Mouse (Mus musculus) megakaryocyte progenitor cell, adult 5-6 weeks (primary cell): ENCODE data around the gene Olfr1513. TPM values are rescaled to one million over a fixed set of nuclear protein-coding genes. Genes with fewer than 3 reads are reported as not detected.

Experiments
- ATAC-seq: replicated peaks from 2 replicates; pipeline ENCODE4 v1.8.0; 2016; ENCODE audit warnings: mild to moderate bottlenecking, moderate TSS enrichment, inconsistent platforms; ENCODE audit not compliant: poor library complexity
- total RNA-seq, 2 experiments: library from RNA; stranded (forward) in 1 of 2; stranded (reverse) in 1 of 2; fragments of 157-497, 149-512 nt in 1 of 2; fragments of 200-1000 nt in 1 of 2; gene quantifications; 2 replicates each; pipeline versions ENCODE4 v1.2.3 to v1.2.4; 2015 to 2017

Gene Olfr1513
- not detected in 2 replicates for total RNA-seq (2015)
- not detected in 2 replicates for total RNA-seq (2017)

GRCm38 (mm10) chr14:52356308-52356707 lies at the start of gene Olfr1513:
TSS of gene Olfr1513 (minus strand) at chr14:52356408.
- ATAC-seq = no peak

GRCm38 (mm10) chr14:52397279-52397678 lies 41.1 kb upstream of the Olfr1513 start, which contains the start of gene Olfr1511:
TSS of gene Olfr1511 (minus strand) at chr14:52397379.
- no peak for ATAC-seq

DNA sequence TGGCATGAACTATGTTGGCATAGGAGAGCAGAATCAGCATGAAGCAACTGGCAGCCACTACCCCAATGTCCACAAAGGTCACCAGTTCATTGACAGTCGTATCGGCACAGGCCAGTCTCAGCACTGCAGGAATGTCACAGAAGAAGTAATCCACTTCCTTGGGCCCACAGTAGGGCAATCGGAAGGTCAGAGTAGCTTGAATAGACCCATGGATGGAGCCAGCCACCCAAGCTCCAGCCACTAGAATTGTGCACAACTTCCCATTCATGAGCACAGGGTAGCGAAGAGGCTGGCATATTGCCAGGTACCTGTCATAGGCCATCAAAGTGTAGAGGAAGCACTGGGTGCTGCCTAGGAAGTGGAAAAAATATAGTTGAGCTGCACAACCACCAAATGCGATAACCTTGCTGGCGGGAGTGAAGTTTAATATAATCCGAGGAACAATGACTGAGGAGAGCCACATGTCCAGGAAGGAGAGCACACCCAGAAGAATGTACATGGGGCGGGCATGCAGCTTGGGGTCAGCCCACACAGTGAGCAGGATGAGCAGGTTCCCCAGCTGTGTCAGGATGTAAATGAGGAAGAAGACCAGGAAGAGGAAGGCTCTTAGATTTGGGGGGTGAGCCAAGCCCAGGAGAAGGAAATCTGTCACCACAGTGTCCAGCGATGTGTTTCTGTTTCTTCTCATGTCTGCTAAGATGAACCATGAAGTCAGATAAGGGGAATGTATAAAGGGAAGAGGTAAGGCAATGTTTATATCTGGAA lies 34.1 kb upstream of the Olfr1513 start:
- ATAC-seq = peak; percentile 88

DNA sequence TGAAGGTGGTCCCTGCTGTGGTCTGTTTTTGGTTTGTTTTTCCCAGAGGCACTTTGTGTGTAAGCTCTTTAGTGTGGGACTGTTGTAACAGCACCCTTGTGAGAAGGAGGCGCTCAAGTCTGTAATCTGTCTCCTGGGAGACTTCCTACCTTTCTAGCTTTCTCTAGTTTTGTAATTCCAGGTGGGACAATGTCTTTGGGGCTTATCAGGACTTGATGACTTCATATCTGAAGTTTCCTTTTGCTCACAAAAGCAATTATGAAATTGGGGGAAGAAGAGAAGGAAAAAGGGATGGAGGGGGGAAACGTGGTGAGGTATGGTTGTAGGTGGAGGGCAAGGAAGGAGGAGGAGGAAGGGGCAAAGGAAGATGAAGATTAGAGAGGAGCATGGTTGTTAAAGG lies 22.9 kb upstream of the Olfr1513 start, which contains the start of gene Olfr1512:
Gene Olfr1512, minus strand, starts transcription at position 101 of the 400 bp plus-strand sequence.
- no peak for ATAC-seq

- no peak for ATAC-seq
These were observed 12.5 kb upstream of the Olfr1513 start for GRCm38 (mm10) chr14:52368741-52369140.

GRCm38 (mm10) chr14:52339512-52339852 lies 16.7 kb downstream of the Olfr1513 start:
- no peak for ATAC-seq

DNA sequence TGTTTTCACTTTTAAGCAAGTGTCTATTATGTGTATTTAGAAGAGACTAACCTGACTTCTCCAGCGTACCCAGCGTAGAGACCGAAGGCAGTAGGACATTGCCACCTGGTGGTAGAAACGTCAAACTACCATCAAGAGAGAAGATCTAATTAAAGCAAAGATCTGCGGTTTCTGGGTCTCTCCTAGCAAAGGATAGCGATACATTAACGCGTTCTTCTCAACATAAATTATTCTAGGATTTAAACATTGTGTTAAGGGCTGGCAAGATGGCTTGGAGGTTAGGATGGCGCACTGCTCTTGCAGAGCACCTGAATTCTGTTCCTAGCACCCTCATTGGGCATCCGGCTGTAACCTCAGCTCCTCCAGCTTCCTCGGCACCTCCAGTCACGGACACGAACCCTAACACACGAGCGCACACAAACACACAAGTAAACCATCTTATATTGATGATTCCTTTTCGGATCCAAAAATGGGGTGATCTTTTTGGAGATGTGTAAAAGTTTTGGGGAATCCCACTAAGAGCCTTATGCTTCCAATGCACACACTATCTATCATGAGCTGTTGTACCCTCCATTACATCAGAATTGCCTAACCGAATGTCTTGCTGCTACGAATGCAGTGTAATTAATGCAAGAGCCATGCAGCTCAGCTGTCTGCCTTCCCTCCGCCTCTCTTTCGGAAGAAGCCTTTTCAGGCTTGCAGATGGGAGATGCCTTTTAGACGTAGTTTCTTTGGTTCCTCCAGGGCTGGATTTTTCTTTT lies 17.3 kb downstream of the Olfr1513 start:
- ATAC-seq = peak; percentile 93

- ATAC-seq = no peak
These were observed 24.0 kb downstream of the Olfr1513 start for GRCm38 (mm10) chr14:52332171-52332570.

DNA sequence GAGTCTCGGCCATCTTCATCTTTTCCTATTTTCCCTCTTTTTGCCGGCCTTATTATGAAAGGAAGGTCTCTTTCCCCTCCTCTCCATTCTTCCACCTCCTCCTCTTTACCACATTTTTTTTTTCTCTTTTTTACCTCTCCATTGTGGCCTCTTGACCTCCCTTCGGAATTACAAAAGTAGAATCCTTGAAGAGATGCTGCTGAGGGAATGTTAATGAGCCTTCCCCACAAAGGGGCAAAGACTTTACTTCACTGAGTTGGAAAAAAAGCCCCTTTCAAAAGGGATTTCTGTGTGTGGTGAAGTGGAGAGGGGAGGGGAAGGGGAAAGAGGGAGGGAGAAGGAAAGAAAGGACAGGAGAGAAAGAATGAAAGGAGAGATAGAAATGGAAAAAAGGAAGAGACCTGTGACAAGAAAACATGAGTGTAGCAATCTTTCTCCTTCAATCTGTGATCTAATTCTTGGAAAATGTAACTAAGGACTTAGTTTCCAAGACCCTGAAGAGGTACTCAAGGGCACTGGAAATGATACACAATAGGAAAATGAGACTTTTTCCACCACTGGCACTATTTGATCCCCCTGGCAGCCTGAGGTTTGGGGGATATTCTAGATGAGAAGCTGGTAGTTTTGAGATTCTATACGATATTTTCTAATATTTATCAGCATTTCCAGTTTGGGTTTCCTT lies 25.0 kb downstream of the Olfr1513 start:
- no peak for ATAC-seq

DNA sequence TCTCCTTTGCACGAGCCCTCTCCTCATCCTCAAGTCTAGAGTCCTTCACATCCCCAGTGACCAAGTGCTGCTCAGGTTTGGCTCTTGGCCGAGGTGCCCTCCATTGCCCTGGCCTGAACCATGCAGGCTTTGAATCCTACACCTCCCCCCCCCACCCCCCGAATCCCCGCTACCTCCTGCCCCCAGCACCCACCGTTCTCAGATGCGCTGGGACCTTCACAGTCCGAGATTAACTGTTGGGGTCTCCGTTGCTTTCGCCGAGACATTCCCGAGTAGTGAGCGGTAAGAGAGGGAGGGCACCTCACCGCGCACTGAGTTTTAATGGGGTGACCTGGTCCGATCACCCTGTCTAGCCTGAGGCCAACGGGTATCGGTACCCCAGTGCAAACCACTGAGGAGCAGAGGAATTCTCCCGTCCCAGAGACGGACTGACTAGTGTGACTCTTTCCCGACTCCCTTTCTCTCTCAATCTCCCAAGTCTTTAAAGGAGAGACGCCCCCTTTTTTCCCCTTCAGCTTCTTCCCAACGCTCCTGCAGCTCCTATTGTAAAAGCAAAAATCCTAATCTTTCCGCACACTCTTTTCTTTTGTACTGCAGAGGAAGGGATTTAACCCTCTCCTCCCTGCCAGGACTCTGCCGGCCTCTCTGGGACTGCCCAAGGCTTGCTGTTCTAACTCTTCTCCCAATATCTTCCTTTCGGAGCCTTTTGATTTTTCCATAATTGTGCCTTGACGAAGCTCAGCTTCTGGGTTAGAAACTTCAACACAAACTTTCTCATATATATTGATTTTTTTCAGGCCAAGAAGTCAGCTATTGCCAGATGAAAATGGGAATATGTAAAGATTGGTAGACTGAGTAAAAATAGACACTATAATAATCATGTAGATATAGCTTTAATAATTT lies 28.0 kb downstream of the Olfr1513 start, which contains the start of gene Sall2:
Gene Sall2, minus strand, starts transcription at position 853 of the 903 bp plus-strand sequence.
- no peak for ATAC-seq

- no peak for ATAC-seq
These were observed 28.8 kb downstream of the Olfr1513 start for GRCm38 (mm10) chr14:52327375-52327901.

- ATAC-seq = peak; percentile 58
These were observed 30.3 kb downstream of the Olfr1513 start for GRCm38 (mm10) chr14:52325890-52326289.

GRCm38 (mm10) chr14:52319361-52319760 lies 36.8 kb downstream of the Olfr1513 start:
- no peak for ATAC-seq

- ATAC-seq = no peak
These were observed 39.6 kb downstream of the Olfr1513 start for GRCm38 (mm10) chr14:52316441-52317225.

DNA sequence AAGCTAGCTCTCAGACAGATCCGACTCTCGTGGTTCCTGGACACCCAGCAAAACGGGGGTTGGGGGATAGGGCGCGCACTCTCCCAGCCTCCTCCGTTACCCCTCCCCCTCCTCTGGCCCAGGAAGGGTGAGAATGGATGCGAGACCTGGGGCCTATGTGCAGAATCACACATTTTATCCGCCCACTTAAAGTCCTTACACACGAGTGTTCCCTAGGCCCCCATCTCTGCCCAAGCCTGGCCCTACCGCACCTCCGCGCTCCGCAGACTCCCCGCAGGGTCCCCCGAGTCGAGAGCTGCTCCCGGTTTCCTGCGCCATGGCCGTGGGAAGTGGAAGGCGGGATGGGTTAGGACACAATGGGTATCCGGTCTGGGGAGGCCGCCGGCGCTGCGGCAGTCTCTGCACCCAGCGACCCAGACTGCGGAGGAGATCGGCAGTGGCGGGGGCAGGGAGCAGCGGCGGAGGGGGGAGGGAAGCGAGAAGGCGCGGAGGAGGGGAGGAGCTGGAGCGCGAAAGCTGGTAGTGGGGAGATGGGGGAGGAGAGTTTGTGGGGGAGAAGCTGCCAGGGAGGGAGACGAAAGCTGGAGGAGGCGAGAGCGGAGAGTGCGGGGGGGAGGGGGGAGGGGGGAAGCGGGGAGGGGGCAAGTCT lies 40.3 kb downstream of the Olfr1513 start:
- peak; percentile 47 for ATAC-seq

DNA sequence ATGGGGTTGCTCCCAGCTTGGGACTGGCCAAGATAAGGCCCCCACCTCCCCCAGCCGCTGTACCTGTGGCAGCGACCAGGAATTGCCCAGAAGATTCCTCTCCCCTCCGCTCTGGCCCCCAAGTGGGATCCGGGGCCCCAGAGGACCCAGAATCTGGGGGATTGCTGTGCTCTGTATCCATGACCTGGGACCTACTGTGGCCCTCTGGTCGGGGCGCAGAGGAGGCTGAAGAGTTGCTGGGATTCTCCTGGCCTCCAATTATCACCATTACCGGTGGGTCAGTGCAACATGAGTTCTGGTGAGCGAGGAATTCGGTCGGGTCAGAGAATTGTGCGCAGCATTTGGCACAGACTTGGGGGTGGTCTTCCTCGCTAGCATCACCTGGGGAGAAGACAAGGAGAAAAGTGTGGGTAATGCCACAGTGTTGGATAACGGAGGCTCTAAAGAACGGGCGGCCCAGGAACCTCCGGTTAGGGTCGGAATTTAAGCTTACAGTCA lies 40.9 kb downstream of the Olfr1513 start:
- no peak for ATAC-seq

GRCm38 (mm10) chr14:52314808-52315150 lies 41.4 kb downstream of the Olfr1513 start:
- no peak for ATAC-seq

DNA sequence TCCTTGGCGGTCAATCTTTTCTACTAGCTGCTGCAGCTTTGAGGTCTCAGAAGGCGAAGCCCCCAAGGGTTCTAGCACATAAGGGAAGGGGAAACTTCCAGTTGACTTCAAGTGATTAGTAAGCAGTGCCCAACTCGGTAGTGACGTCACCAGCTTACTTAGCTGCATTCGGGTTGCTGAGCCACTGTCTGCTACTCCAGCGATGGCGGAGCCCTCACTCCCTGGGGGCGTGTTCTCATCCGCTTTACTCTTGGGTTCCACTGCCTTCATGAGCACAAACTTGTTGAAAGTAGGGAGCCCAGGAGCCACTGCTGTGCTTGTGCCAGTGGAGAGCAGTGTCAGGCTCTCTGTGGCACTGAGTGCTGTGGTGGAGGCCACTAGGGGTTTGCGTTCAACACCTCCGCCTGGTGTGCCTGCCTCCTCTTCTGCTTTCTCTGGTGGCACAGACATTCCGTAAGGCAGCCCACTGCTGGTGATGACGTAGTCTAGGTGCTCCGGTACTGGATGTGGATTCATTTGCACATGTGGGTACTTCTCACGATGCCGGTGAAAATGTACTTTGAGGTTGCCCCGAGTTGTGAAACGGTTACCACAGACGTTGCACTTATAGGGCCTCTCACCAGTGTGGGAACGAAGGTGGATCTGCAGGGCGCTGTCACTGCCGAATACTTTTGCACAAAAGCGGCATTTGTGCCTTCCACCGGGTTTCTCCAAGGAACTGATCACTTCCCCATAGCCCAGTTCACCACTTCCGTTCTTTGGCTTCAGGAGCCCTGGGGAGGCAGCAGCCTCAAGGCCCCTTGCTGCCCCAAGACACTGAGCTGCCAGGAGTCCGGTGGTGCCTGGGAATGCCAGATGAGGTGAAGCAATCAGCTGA lies 42.0 kb downstream of the Olfr1513 start:
- ATAC-seq = peak; percentile 69
